Mouse (Mus musculus): ENCODE data around the gene Pramel7.
"Not testable (repeated sequence)": the region's sequence is repeated elsewhere in the genome, so short reads cannot be mapped to it uniquely, and the experiment has no call there.

The Pramel7 gene

DNA sequence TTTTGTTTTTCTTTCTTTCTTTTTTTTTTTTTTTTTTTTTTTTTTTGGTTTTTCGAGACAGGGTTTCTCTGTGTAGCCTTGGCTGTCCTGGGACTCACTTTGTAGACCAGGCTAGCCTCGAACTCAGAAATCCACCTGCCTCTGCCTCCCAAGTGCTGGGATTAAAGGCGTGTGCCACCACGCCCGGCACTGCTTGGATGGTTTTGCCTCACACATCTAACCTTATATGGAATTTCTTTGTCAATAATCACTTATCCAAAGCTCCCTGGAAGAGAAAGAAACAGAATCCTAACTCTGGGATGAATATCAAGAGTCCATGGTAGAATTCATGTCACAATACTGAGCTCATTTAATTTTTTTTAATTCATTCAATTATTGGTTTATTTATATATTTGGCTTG is at the start of gene Pramel7:
Gene Pramel7 (minus strand): TSS at position 101 of the 400 bp plus-strand sequence.
- not testable (repeated sequence) for DNase-seq (ENCODE audit: low read depth, low spot score)

DNA sequence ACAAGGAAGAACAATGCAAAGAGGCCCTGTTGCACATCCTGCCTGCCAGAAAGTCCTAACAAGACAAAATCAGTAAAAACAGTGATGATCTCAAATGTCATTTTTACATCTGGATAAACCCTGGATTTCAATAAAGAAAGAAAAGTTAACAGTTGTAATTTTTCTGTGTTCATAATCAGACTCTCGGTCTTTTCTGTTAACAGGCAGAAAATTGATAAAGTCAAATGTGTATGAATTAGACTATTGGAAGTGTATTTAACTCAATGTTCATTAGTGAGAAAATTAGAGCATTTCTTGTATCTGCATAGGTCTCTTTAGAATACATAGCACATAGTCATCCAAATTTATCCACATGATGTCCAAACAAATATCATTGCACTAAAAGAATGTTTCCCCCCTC is 48.5 kb upstream of the Pramel7 start, which contains the start of gene Olfr1128:
Gene Olfr1128 (minus strand): TSS at position 101 of the 400 bp plus-strand sequence.
- DNase-seq (ENCODE audit: low read depth, low spot score): no peak

- no peak for DNase-seq (ENCODE audit: low read depth, low spot score)
Observed at GRCm38 (mm10) chr2:87534826-87535225, 37.9 kb upstream of the Pramel7 start.

GRCm38 (mm10) chr2:87531496-87531895 is 34.6 kb upstream of the Pramel7 start, which contains the start of gene Olfr153:
Gene Olfr153 (plus strand): TSS chr2:87531796.
- no peak for DNase-seq (ENCODE audit: low read depth, low spot score)

GRCm38 (mm10) chr2:87525899-87526616 is 29.2 kb upstream of the Pramel7 start:
- DNase-seq (ENCODE audit: low read depth, low spot score): not testable (repeated sequence)

- no peak for DNase-seq (ENCODE audit: low read depth, low spot score)
Observed at GRCm38 (mm10) chr2:87520651-87521050, 23.8 kb upstream of the Pramel7 start.

GRCm38 (mm10) chr2:87516581-87516980 is 19.7 kb upstream of the Pramel7 start:
- DNase-seq (ENCODE audit: low read depth, low spot score): no peak

GRCm38 (mm10) chr2:87515457-87516060 is 18.7 kb upstream of the Pramel7 start:
- DNase-seq (ENCODE audit: low read depth, low spot score): no peak

GRCm38 (mm10) chr2:87515046-87515445 is 18.2 kb upstream of the Pramel7 start:
- no peak for DNase-seq (ENCODE audit: low read depth, low spot score)

GRCm38 (mm10) chr2:87506265-87506664 is 9.4 kb upstream of the Pramel7 start, which contains the start of gene Pramel6:
Gene Pramel6 (plus strand): TSS chr2:87506565.
- DNase-seq (ENCODE audit: low read depth, low spot score): no peak

- no peak for DNase-seq (ENCODE audit: low read depth, low spot score)
Observed at GRCm38 (mm10) chr2:87482276-87482675, 14.6 kb downstream of the Pramel7 start.

- no peak for DNase-seq (ENCODE audit: low read depth, low spot score)
Observed at GRCm38 (mm10) chr2:87481158-87481557, 15.7 kb downstream of the Pramel7 start.

- no peak for DNase-seq (ENCODE audit: low read depth, low spot score)
Observed at GRCm38 (mm10) chr2:87480207-87480606, 16.7 kb downstream of the Pramel7 start.

DNA sequence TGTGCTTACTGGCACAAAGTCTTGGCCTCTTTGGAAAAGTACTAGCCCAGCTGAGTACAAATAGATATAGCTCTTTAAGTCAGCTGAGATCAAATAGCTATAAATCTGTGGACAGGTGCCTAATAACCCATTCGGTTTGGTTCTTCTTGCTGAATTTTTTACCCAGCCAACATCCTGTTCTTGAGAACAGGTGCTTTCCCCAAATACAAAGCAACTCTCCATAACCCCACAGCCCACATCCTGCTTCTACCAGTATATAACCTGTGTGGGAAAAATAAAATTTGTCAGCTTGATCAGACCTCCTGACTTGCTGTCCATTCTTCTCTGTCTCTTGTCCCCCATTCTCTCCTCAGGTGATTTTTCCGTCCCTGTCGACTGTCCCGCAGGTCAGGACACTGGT is 35.1 kb downstream of the Pramel7 start:
- DNase-seq (ENCODE audit: low read depth, low spot score): no peak

GRCm38 (mm10) chr2:87453662-87454061 is 43.2 kb downstream of the Pramel7 start, which contains the start of gene Olfr1126:
Gene Olfr1126 (plus strand): TSS chr2:87453962.
- DNase-seq (ENCODE audit: low read depth, low spot score): no peak
